Mouse (Mus musculus) right cerebral cortex, adult 2 months (tissue): ENCODE measurements around the gene Cd63.
A peak's percentile ranks its signal among the peaks of the same experiment; 100 is the strongest.

ENCODE experiments used
- DNase-seq, 2 experiments: peaks; one replicate each; pipeline ENCODE4 v3.0.0; 2021 to 2022; ENCODE audit warnings: low spot score in 2 of 2

Cd63 gene

GRCm38 (mm10) chr10:128904812-128905211 lies 4.0 kb downstream of the Cd63 start:
- DNase-seq, result no peak

- no peak for DNase-seq
Observed at GRCm38 (mm10) chr10:128908778-128909448, 8.1 kb downstream of the Cd63 start.

GRCm38 (mm10) chr10:128909567-128910028 lies 8.8 kb downstream of the Cd63 start:
- peak in 1 of 2 experiments; percentile 64 for DNase-seq

DNA sequence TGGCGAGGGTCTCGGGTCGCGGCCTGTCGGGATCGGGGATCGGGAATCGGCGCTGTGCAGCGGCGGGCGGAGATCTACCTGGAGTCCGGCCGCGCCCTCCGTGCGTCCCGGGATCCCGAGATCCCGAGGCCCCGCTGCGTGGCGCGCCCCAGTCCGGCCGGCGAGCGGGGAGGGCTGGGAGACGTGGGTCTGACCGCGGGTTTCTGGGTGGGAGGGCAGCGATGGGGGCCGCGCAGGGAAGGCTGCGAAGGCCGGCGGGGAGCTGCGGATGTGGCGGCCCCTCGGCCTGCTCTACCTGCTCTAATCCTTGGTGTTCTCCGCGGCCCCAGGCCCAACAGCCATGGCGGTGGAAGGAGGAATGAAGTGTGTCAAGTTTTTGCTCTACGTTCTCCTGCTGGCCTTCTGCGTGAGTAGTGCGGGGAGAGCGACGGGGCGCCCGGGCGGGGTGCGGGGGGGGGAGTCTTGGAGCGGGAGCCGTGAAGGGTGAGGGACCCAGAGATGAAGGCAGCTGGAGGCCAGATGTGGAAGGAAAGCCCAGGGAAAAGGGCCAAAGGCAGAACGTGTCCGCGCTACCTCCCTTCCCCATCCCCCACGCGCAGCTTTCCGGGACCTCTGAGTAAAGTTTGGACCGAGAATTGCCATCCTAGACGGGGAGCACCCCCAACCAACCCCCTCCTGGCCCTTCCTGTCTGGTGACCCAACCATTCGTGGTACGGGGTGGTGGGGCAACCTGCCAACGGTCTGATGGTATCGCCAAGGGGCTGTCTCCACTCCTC lies 9.5 kb downstream of the Cd63 start:
- DNase-seq, result peak in 1 of 2 experiments; percentile 40

DNA sequence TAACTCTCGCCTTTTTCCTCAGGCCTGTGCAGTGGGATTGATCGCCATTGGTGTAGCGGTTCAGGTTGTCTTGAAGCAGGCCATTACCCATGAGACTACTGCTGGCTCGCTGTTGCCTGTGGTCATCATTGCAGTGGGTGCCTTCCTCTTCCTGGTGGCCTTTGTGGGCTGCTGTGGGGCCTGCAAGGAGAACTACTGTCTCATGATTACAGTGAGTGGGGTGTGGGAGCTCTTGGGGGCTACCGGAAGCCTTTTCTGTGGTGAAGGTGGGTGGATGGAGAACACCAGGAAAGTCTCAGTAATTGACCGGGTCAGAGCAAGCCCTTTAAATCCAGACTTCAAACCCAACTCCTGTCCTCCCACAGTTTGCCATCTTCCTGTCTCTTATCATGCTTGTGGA lies 10.6 kb downstream of the Cd63 start:
- no peak for DNase-seq

DNA sequence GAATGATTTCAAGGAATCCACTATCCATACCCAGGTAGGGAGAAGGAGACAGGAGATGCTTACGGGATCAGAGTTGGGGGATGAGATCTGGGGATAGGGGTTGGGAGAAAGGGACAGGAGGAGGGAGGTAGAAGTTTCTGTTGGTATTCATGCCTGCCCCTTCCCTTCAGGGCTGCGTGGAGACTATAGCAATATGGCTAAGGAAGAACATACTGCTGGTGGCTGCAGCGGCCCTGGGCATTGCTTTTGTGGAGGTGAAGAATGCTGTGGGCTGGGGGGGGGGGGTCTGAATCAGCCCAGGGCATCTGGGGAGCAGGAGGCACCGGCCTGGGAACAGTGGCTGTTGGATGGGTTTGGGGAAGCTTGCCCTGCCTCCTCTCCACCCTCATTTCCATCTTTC lies 11.5 kb downstream of the Cd63 start:
- no peak for DNase-seq

GRCm38 (mm10) chr10:128912791-128913190 lies 12.0 kb downstream of the Cd63 start:
- DNase-seq, result no peak

GRCm38 (mm10) chr10:128913219-128913618 lies 12.4 kb downstream of the Cd63 start:
- peak; percentile 95 for DNase-seq

DNA sequence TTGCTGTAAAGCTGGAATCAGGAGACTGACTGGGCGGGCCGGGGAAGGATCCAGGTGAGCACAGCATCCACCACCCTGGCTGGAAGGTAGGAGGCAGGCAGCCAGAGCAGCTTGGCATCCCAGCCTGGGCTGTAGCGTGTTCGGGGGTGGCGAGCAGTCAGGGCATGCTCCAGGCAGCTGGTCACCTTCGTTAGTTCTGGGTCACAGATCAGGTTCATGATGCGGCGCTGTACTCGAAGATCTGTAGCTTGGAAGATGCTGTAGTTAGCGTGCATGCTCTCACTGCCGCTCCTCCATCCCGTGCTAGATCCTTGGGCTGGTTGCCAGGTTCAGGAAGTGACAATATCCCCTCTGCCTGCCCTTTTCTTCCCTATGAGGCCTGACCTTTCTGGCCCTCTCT lies 12.9 kb downstream of the Cd63 start:
- DNase-seq, result no peak

DNA sequence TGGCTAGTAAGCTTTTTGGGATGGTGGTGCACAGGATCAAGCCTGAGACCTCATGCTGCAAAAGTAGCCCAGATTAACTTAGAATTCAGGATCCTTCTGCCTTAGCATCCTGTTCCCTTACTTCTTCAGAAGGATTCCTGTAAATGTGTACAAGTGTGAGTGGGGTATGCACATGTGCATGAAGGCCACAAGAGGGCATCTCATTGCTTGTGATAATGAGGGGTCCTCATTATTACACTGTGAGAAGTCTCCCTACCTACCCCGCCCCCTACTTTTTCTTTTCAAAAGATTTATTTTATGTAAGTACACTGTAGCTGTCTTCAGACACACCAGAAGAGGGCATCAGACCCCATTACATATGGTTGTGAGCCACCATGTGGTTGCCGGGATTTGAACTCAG lies 14.8 kb downstream of the Cd63 start:
- no peak for DNase-seq

GRCm38 (mm10) chr10:128916665-128917064 lies 15.9 kb downstream of the Cd63 start:
- no peak for DNase-seq

GRCm38 (mm10) chr10:128917400-128917799 lies 16.6 kb downstream of the Cd63 start:
- no peak for DNase-seq

DNA sequence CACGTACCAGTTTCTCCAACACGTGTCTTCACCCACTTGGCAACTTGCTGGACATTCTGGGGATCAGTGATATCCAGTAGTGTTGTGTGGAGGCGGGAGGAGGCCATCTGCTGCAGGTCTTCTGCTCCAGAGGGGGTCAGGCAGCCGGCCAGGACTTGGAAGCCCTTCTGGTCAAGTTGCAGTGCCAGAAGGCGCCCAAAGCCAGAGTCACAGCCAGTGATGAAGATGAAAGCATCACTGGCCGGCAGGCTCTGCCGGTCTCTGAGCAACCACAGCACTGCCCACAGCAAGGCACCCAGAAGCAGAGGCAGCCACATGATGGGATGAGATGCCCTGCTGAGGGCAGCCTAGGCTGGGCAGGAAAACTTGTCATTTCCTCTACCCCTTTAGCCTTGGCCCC lies 17.5 kb downstream of the Cd63 start:
- peak in 1 of 2 experiments; percentile 53 for DNase-seq

DNA sequence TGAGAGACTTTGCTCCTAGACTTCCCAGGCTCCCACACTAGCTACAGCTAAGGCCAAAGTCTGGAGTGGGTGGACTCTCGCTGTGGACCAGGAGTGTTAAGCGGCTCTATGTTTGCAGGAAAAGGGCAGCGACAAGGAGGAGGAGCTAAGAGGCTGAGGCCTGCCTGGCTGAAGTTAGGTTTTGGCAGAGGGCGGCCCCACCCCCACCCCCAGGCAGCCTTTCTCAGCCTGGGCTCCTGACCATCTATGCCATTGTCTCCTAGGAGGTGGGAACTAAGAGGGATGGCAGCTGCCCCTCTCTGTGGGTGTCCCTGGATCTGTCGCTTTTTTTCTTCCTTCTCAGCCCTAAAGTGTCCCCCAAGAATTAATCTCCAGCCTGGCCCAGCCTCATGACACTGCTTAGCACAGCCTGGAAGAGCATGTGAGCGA lies 18.4 kb downstream of the Cd63 start:
- no peak for DNase-seq

DNA sequence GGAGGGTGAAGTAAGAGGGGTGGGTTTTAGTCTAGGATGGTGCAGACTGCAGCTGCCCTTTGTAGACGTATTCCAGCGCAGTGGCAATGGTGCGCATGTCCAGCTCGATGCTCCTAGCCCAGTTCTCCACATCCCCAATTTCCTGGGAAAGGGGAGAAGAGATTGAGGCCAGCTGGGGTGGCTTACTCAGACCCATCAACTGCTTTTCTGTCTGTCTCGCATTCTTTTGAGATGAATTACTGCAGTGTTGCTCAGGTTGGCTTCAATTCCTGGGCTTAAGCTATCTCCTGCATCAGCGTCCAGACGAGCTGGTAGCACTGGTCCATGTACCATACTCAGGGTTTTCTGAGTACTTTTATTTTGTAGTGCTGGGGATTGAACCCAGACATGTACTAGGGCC lies 19.2 kb downstream of the Cd63 start:
- no peak for DNase-seq

DNA sequence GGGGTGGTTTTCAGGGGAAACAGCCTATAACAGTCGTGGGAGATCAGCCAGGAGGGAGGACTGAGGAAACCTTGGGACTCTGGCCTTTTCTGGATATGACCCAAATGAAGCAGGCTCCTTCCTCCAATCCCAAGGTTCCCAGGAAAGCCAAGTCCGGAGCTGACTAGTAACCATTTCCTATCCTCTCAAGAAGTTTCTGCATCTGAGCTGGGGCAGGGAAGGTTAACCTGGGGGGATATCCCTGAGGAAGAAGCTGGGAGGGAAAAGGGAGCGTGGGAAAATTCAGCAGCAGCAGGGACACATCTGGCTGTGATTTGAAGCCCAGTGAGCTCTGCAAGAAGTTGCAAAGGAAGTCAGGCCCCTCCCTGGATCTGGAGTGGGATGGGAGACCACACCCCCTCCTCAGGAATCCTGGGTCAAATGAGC lies 20.0 kb downstream of the Cd63 start:
- no peak for DNase-seq

- no peak for DNase-seq
Observed at GRCm38 (mm10) chr10:128921251-128921650, 20.5 kb downstream of the Cd63 start.

GRCm38 (mm10) chr10:128921883-128922821 lies 21.4 kb downstream of the Cd63 start:
- no peak for DNase-seq

GRCm38 (mm10) chr10:128922822-128923012 lies 21.9 kb downstream of the Cd63 start, which contains the start of gene Rdh5:
Gene Rdh5 (minus strand): TSS chr10:128922888.
- DNase-seq, result no peak

DNA sequence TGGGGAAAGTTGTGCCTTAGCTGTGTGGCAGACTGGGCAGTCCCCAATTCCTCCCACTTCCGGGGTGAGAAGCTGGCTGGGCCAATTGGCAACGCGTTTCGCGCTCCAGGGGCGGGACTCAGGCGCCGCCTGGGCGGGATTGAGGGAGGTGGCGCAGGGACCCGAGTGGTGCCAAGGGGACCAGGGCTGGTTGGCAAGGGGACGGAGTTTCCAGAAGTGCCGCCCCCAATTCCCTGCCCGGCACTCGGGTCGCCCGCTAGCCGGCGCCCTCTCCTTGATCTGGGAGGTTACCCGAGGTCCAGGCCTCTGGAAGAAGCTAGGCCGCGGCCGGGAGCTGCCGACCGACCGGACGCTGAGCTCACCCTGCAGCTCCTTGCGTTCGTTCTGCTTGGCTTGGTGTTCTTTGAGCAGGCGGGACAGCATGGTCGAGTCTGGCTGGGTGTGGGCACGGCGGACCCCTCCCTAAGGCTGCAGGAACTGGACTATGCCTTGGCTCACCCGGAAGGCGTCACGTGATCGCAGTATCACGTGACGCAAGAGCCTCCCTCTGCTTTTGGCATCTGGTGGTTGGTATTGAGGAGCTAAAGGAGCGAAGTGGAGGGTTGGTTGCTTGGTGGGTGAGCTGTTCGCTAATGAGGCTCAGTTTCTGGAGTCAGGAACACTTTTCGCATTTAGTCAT lies 22.4 kb downstream of the Cd63 start:
- DNase-seq, result peak; percentile 91 to 94

GRCm38 (mm10) chr10:128923935-128924334 lies 23.1 kb downstream of the Cd63 start, which contains the start of gene Bloc1s1:
Gene Bloc1s1 (minus strand): TSS chr10:128924035.
- no peak for DNase-seq

DNA sequence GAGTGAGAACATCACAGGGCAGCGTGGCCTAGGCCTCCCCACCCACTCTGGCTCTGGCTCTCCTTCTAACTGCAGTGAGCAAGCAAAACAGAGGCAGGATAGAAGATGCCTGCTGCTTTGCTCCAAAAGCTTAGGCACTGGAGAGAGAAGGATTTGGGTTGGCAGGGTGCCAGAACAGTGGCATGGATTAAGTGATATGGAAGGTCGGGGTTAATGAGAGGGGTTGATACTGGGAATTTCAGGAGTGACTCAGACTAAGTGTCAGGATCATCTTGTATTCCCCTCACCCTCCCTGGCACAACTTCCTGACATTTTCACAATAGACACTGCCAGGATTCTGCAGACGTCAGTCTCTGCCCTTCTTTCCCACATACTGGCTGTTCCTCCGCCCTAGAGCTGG lies 27.6 kb downstream of the Cd63 start:
- DNase-seq, result no peak
